Mouse (Mus musculus) gastrocnemius, postnatal 36 days (tissue): ENCODE measurements at regions not wholly inside any gene's neighbourhood (a gene's known extent, or its start where the extent isn't known, plus 50 kb on each side); places are given as distances from the start of the nearest gene placed in this dataset.
A peak's percentile ranks its signal among the peaks of the same experiment; 100 is the strongest.

Experiments used
- DNase-seq, 2 experiments: peaks; one replicate each; pipeline ENCODE4 v3.0.0; 2022
- intact Hi-C: fragments of 180-260 bp; cut with DNase I; formaldehyde crosslinking; loops from one replicate; pipeline ENCODE4 v1.15.1; 2025

DNA sequence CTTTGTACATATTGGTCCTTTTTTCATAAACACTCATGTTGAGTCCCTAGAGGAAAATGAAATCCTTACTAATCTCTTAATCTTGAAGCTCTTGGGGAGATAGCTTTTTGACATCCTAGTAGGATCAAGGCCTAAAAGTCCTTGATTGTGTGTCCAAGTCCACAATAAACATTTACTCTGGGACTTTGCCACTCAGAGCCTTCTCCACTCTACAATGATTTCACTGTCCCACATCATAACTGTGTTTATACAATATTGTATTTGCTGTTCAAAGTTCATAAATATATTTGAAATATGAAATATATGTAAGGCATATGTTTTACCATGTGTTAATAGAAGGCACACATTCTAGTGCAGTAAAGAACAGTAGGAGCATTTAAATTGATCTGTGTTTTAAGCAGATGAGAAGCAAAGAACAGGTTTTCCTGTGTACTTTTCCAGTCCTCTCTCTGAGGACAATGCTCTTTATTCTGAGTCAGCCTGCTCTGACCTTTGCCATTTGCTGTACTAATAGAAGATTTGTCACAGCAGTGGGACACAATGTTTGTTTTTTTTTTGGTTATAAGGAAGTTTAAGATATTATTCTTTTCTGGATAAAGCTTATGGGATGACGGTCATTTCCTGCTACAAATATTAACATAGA lies 130.7 kb upstream of the Gprin3 start:
- intact Hi-C loops: no loop called here
- DNase-seq: no peak

DNA sequence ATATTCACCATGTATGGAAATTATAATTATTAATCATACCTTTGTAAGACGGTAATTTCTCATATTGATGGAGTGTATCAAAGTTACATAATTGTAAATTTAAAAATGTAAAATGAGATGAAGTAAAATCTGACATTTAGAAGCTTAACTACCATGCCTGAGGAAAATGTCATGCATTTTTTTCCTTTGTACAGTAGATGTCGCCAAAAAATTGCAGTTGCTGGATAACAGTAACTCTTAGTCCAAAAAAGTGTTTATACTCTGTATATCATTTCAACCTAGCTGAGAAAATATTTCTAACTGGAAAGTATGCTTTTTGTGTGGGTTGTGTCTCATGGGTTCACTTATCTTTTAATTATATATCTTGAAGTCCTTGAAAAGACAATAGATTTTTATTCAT lies 110.9 kb upstream of the Gprin3 start:
- DNase-seq: no peak
- intact Hi-C loops: no loop called here

DNA sequence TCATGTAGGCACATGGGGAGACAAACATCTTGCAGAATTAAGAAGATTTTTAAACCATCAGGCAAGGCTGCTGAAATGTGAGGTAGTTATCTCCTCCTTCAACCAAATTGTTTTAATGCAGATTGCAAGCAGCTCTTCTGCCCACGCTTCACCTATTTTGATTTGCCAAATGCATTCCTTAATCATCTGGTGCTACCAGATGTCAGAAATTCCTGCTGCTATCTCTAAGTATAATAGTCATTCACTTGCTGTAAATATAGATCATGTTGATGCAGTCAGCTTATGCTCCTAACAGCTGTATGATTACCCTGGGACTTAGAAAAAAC lies 98.8 kb upstream of the Gprin3 start:
- intact Hi-C loops: no loop called here
- no peak for DNase-seq

- no peak for DNase-seq
Measured at GRCm38 (mm10) chr6:59524095-59524939, 98.2 kb upstream of the Gprin3 start.

GRCm38 (mm10) chr6:59522960-59523359 lies 96.9 kb upstream of the Gprin3 start:
- no peak for DNase-seq
- intact Hi-C loops: no loop called here

More at GRCm38 (mm10) chr6:59524095-59524939, 98.2 kb upstream of the Gprin3 start:
- intact Hi-C loops: no loop called here

DNA sequence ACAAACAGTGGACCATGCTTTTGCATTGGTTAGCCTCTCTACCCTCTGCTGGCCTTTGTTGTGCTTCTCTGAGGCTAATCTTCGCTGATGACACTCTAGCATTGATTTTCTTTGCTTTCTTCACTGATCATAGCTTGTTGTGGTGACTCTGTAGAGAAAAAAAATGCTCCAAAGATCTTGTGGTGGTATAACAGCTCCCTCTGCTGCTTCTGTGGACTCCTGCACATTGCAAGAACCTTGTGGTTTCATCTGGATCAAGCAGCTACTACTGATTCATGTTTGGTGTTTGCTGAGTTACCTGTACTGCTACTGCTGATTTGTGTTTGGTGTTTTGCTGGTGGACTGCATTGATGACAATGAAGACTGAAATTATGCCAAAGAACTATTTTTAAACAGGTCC lies 74.7 kb upstream of the Gprin3 start:
- no peak for DNase-seq
- intact Hi-C loops: no loop called here

GRCm38 (mm10) chr6:59498800-59499199 lies 72.7 kb upstream of the Gprin3 start:
- intact Hi-C loops: no loop called here
- DNase-seq: no peak

- intact Hi-C loops: no loop called here
- peak; percentile 11 to 20 for DNase-seq
Measured at GRCm38 (mm10) chr6:59498079-59498478, 72.0 kb upstream of the Gprin3 start.

GRCm38 (mm10) chr6:59489001-59489575 lies 63.0 kb upstream of the Gprin3 start:
- no peak for DNase-seq
- intact Hi-C loops: no loop called here

DNA sequence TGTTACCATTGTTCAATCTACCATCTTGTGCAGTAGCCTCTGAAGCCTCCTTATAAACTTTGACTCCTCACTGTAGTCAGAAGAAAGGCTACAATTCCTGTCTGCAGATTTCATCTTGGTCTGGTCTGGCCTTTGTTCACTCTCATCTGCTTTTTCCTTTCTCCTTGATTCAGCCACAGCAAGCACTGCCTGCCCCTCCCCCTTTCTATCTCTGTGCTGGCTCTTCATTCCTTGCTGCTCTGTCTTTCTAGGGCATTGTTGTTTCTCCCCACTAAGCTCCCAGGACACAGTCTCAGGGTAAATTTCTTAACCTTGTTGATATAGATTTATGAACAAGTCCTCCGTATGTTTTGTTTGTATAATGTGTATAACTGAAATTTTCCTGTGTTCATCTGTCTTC lies 62.3 kb upstream of the Gprin3 start:
- intact Hi-C loops: no loop called here

GRCm38 (mm10) chr6:59484004-59484403 lies 57.9 kb upstream of the Gprin3 start:
- intact Hi-C loops: loop anchor here (5.0 kb wide), 1 partner anchor 237 kb away; no protein-coding TSS in a partner anchor
- no peak for DNase-seq

More for the DNA sequence above, 62.3 kb upstream of the Gprin3 start:
- DNase-seq: no peak

DNA sequence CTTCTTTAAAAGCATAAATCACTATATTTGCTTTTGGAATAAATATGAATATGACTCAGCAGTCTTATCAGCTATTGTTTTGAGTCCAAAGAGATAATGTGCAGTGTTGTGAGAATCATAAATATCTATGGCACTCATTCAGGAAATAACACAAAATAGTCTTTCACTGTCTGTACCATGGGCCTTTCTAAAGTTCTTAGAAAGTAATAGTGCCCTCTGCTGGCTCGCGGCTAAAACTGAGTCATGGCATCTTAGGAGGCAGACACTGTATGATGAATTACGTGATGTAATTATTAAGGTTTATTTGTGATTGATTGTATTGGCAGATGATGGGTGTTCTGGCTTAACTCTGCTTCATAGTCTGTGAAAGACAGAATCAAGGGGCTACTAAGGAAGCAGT lies 57.5 kb upstream of the Gprin3 start:
- intact Hi-C loops: loop anchor here (5.0 kb wide), 1 partner anchor 236 kb away; no protein-coding TSS in a partner anchor
- DNase-seq: no peak
